Mouse (Mus musculus) heart, postnatal 0 days (tissue): ENCODE data around the gene Tex26. TPM values are rescaled to one million over a fixed set of nuclear protein-coding genes. Genes with fewer than 3 reads are reported as not detected.
A peak's percentile ranks its signal among the peaks of the same experiment; 100 is the strongest.

ENCODE experiments used
- ATAC-seq: fragments of 200-750 bp; cut with Nextera tagmentation; 2 replicates; pipeline ENCODE4 v1.8.0; 2017; ENCODE audit warnings: low read depth, moderate number of reproducible peaks, moderate library complexity; ENCODE audit not compliant: insufficient read depth
- DNase-seq: peaks from one replicate; pipeline ENCODE4 v3.0.0-alpha.2; 2016; ENCODE audit warnings: low spot score
- H3K27ac ChIP-seq: fragments of 300-500 bp; sonication (generic); 2 replicates; pipeline ENCODE4 v1.5.1; 2014; ENCODE audit warnings: low read depth, mild to moderate bottlenecking
- H3K27me3 ChIP-seq: fragments of 300-500 bp; sonication (generic); 2 replicates; pipeline ENCODE4 v1.6.1; 2014; ENCODE audit warnings: low read length, mixed read lengths; ENCODE audit not compliant: control insufficient read depth, insufficient read depth
- H3K36me3 ChIP-seq: fragments of 300-500 bp; sonication (generic); replicated peaks from 2 replicates; pipeline ENCODE4 v1.6.1; 2014; ENCODE audit warnings: low read length, mixed read lengths; ENCODE audit not compliant: control insufficient read depth, insufficient read depth
- H3K4me1 ChIP-seq: fragments of 300-500 bp; sonication (generic); 2 replicates; pipeline ENCODE4 v1.6.1; 2014; ENCODE audit warnings: antibody characterized with exemption; ENCODE audit not compliant: control insufficient read depth, insufficient read depth
- H3K4me2 ChIP-seq: fragments of 300-500 bp; sonication (generic); 2 replicates; pipeline ENCODE4 v1.6.1; 2014; ENCODE audit warnings: low read depth, mild to moderate bottlenecking, low read length, moderate library complexity
- H3K4me3 ChIP-seq: fragments of 300-500 bp; sonication (generic); 2 replicates; pipeline ENCODE4 v1.5.1; 2014; ENCODE audit warnings: low read depth, low read length
- H3K9ac ChIP-seq: fragments of 300-500 bp; sonication (generic); replicated peaks from 2 replicates; pipeline ENCODE4 v1.6.1; 2014; ENCODE audit warnings: low read depth, low read length, mixed read lengths
- H3K9me3 ChIP-seq: fragments of 300-500 bp; sonication (generic); replicated peaks from 2 replicates; pipeline ENCODE4 v1.6.1; 2016; ENCODE audit warnings: low read length; ENCODE audit not compliant: control insufficient read depth
- CTCF ChIP-seq: IDR thresholded peaks from 2 replicates; pipeline ENCODE4 v1.5.1; 2016; ENCODE audit warnings: antibody characterized with exemption, control low read depth, low read depth
- EP300 ChIP-seq: IDR thresholded peaks from 2 replicates; pipeline ENCODE4 v1.6.1; 2016; ENCODE audit warnings: antibody characterized with exemption, low read depth
- WGBS: fragments of 180-500 bp; shearing (Covaris S2); extraction: QIAGEN DNeasy Blood & Tissue Kit; methylation state at CpG from one replicate; pipeline ENCODE4 v1.1.7; 2014; 5-methylcytosine and 5-hydroxymethylcytosine counted together
- polyA plus RNA-seq: library from polyadenylated mRNA; unstranded; fragments of >200 nt; fragmentation: Nextera tagmentation; extraction: Ambion mirVana; gene quantifications from 2 replicates; pipeline ENCODE4 v1.2.1, GENCODE M21; 2015
- total RNA-seq: library from RNA; depleted of rRNA; stranded (reverse); fragments of >200 nt; gene quantifications from 2 replicates; pipeline ENCODE4 v1.2.3, GENCODE M21; 2014; ENCODE audit warnings: low replicate concordance; rRNA removed

The Tex26 gene
- total RNA-seq: 0.62 TPM in 1 of 2 replicates, not detected in the other
- polyA plus RNA-seq: 0.08 and 0.18 TPM in 2 replicates

DNA sequence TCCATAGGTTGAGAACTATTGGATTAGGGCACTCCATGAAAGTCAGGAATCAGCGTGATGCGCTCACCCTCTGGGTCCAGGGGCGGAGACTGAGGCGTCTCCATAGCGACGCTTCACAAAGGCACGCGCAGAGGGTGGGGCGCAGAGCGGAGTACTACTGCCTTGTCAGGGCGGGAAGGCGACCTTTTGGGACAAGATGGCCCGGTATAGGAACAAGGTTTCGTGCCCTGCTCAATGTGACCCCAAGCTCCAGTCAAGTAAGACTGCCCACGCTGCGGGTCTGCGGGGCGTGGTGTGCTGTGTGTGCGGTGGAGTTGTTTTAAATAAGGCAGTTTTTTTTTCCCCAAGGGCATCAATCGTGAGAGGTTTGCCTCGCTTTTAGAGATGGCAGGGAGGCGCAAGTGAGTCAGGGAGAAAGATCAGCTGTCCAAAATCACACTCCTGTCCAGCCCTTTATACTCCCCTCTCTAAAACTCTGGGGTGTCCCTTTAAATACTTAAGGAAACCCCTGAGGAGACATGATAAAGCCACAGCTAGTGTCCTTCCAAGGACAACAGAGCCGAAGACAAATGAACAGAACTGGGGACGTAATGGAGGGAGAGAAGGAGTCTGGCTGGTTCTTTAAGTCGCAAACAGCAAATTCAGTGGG, at the start of gene Tex26:
Tex26 (plus strand) TSS at position 130 of the 649 bp plus-strand sequence.
- ATAC-seq (peak; percentile 90), DNase-seq (peak; percentile 76)
- H3K4me2 ChIP-seq: peak within 1 kb of the TSS; percentile 65
- H3K27ac ChIP-seq: peak within 1 kb of the TSS; percentile 60
- TF ChIP-seq EP300: no peak
- no peak for TF ChIP-seq CTCF
- no peaks in the 10 kb centered on the region for H3K9me3 ChIP-seq
- H3K4me3 ChIP-seq: peak within 1 kb of the TSS; percentile 41
- WGBS: under 1% methylated on average over 25 of the region's 25 CpGs
- 0 out of 2 replicates have a peak, but pooled peaks cover 7% of the 10 kb centered on the region for H3K27me3 ChIP-seq
- 0 out of 2 replicates have a peak within 1 kb of the TSS, but pooled peaks have one; percentile 3 for H3K9ac ChIP-seq
- no peaks in the 10 kb centered on the region; the same call in 1 of the 2 replicates for H3K4me1 ChIP-seq
- no peaks in the 10 kb centered on the region for H3K36me3 ChIP-seq

- peaks cover 5% of the 10 kb centered on the region for H3K4me1 ChIP-seq
- H3K27ac ChIP-seq: peak overlapping the region; percentile 47
- no peaks in the 10 kb centered on the region for H3K27me3 ChIP-seq
- 18% methylated on average over 18 of the region's 18 CpGs for WGBS
- H3K4me3 ChIP-seq: no peak overlapping the region
- no peak overlapping the region for H3K9ac ChIP-seq
- DNase-seq: no peak
- TF ChIP-seq CTCF: no peak
- no peak for TF ChIP-seq EP300
- H3K9me3 ChIP-seq: no peaks in the 10 kb centered on the region
- H3K4me2 ChIP-seq: peak overlapping the region; percentile 1; the same call in 1 of the 2 replicates
- ATAC-seq: no peak
- no peaks in the 10 kb centered on the region for H3K36me3 ChIP-seq
These were observed 47.7 kb upstream of the Tex26 start for GRCm38 (mm10) chr5:149391574-149392375.

DNA sequence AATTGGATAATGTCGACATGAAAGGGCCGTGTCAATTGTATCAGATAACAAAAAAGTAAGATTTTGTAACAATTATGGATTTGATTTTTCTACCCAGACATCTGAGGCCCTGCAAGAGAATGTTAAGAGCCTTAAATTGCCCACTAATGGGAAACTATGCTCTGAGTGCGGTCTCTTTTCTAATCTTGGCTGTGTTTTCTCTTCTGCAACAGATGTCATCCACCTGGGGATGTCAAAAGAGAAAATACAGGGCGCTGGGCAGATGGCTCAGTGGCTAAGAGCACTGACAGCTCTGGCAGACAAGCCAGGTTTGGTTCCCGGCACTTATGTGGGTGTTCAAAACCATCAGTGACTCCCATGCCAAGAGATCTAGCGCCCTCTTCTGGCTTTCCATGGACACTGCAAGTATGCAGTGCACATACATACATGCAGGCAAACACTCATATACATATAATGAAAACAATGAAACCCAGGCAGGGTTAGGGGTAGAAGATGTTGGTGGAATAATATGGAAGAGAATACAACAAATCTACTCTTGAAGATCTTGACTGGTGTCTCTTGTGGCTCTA, 47.0 kb upstream of the Tex26 start:
- H3K4me2 ChIP-seq: no peak overlapping the region
- H3K27ac ChIP-seq: peak overlapping the region; percentile 47; the same call in 1 of the 2 replicates
- 57% methylated on average over 6 of the region's 6 CpGs for WGBS

DNA sequence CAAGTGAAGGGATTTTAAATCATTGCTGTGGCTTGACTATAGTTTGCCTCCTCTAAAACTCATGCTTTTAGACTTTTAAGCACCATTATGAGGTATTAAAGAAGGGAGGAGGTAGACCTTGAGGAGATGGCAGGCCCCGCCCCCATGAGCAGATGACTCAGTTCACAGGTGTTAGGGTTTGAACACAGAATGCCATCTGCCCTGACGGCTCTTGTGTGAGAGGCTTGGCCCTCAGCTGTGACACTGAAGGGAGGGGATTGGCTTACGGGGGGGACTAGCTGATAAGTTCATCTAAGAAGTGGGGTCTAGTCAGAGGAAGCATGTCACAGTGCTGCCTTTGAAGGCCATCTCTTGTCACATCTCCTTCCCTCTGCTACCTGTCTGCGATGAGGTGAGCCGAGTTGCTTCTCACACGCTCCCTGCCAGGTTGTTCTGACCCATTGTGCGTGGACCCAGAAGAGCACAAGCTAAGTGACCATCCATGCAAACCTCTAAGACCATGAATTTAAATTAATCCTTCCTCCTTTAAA, 37.9 kb upstream of the Tex26 start:
- ATAC-seq (no peak), DNase-seq (no peak)
- Histone ChIP-seq H3K36me3 (no peaks in the 10 kb centered on the region), H3K4me3 (no peak overlapping the region), H3K27me3 (no peaks in the 10 kb centered on the region), H3K9ac (no peak overlapping the region), H3K4me1 (no peaks in the 10 kb centered on the region), H3K27ac (no peak overlapping the region), H3K9me3 (0 out of 2 replicates have a peak, but pooled peaks cover 3% of the 10 kb centered on the region), H3K4me2 (no peak overlapping the region)
- no peak for TF ChIP-seq EP300
- no peak for TF ChIP-seq CTCF
- 80% methylated on average over 7 of the region's 7 CpGs for WGBS

More for the DNA sequence above, 47.0 kb upstream of the Tex26 start:
- ATAC-seq (no peak), DNase-seq (no peak)
- H3K36me3 ChIP-seq: no peaks in the 10 kb centered on the region
- peaks cover 5% of the 10 kb centered on the region for H3K4me1 ChIP-seq
- no peaks in the 10 kb centered on the region for H3K9me3 ChIP-seq
- no peaks in the 10 kb centered on the region for H3K27me3 ChIP-seq
- TF ChIP-seq EP300: no peak
- no peak for TF ChIP-seq CTCF
- no peak overlapping the region for H3K4me3 ChIP-seq
- no peak overlapping the region for H3K9ac ChIP-seq

GRCm38 (mm10) chr5:149402029-149402428, 37.4 kb upstream of the Tex26 start:
- Histone ChIP-seq H3K9me3 (0 out of 2 replicates have a peak, but pooled peaks cover 3% of the 10 kb centered on the region), H3K4me2 (no peak overlapping the region), H3K36me3 (no peaks in the 10 kb centered on the region), H3K27me3 (no peaks in the 10 kb centered on the region), H3K4me3 (no peak overlapping the region), H3K27ac (no peak overlapping the region), H3K4me1 (no peaks in the 10 kb centered on the region), H3K9ac (no peak overlapping the region)
- ATAC-seq (no peak), DNase-seq (no peak)
- WGBS: 69% methylated on average over 10 of the region's 10 CpGs
- TF ChIP-seq CTCF: no peak
- no peak for TF ChIP-seq EP300
